Mouse (Mus musculus): ENCODE measurements around the gene Serpina3m. TPM values are rescaled to one million over a fixed set of nuclear protein-coding genes. Genes with fewer than 3 reads are reported as not detected.
A peak's percentile ranks its signal among the peaks of the same experiment; 100 is the strongest.
"Not testable (repeated sequence)": the region's sequence is repeated elsewhere in the genome, so short reads cannot be mapped to it uniquely, and the experiment has no call there.

The Serpina3m gene
- total RNA-seq, 2 experiments from 2014 or later = not detected

DNA sequence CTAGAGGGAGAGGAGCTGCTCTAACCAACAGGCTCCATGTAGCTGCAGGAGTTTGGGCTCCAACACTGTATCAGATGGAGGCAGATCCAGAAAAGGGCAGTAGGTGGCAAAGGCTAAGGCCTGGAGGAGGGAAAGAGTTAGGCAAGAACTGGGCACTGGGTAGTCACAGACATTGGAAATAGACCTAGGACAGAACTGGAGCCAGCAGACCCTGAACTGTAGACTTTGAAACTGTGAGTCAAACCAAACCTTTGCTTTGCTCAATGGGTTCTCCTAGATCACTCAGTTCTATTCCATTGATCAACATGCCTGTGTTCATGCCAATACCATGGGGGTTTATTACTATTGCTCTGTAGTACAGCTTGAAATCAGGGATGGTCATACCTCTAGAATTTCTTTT is 47.7 kb downstream of the Serpina3m start:
- ATAC-seq (replicated peaks; ENCODE audit: poor library complexity, severe bottlenecking) = not testable (repeated sequence)

DNA sequence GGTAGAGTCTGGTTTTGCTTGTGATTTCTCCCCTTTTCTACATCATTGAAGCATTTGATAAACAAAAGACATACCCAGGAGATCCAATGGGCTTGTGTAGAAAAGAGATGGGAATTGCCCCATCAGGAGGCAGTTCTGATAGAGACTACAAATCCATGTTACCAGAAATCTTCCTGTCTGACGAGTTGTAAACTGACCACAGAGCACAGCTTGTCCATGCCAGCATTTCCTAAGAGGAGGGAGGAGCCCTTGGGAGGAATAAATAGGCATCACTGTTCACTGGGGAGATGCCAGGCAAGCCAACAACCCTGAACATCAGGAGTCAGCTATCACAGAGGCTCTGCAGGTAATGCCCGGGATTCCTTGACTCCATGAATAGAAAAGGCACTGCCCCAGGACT is 48.6 kb downstream of the Serpina3m start:
- not testable (repeated sequence) for ATAC-seq (replicated peaks; ENCODE audit: poor library complexity, severe bottlenecking)

- ATAC-seq (replicated peaks; ENCODE audit: poor library complexity, severe bottlenecking) = no peak
Measured at GRCm38 (mm10) chr12:104388477-104388876, 50.2 kb downstream of the Serpina3m start.

DNA sequence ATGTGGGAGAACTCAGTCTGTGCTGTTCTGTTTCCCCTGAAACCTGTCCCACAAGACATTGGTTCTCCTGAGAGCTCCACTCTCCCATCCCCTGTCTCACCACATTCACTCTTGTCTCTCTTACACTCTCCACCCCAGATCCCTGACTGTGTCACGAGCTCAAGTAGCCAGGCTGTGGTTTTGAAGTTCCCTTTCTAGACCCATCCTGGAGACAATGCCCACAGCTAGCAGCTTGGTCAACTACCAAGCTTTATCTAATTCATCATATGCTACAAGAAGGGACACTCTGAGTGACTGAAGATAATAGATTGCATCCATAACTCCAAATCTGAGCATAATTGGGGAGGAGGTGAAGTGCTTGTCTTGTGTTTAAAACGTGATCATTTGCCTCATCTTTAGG is 52.8 kb downstream of the Serpina3m start:
- peak; percentile 68 for ATAC-seq (replicated peaks; ENCODE audit: poor library complexity, severe bottlenecking)

- no peak for ATAC-seq (replicated peaks; ENCODE audit: poor library complexity, severe bottlenecking)
Measured at GRCm38 (mm10) chr12:104403968-104404367, 65.7 kb downstream of the Serpina3m start.

DNA sequence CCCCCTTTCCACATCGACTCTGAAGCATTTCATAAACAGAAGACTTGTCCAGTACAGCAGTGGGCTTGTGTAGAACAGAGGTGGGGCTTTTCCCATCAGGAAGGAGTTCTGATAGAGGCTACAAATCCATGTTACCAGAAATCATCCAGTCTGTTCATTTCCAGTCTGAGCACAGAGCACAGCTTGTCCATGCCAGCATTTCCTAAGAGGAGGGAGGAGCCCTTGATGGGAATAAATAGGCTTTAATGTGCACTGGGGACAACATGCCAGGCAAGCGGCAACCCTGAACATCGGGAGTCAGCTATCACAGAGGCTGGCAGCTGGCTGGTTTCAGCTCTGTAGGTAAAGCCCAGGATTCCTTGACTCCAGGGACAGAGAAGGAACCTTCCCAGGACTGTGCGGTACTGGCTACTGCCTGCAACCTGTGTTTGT is 68.2 kb downstream of the Serpina3m start, which contains the start of gene Serpina3n:
Gene Serpina3n, plus strand, starts transcription at position 276 of the 432 bp plus-strand sequence.
- no peak for ATAC-seq (replicated peaks; ENCODE audit: poor library complexity, severe bottlenecking)

- peak; percentile 61 for ATAC-seq (replicated peaks; ENCODE audit: poor library complexity, severe bottlenecking)
Measured at GRCm38 (mm10) chr12:104412507-104412906, 74.2 kb downstream of the Serpina3m start.

- no peak for ATAC-seq (replicated peaks; ENCODE audit: poor library complexity, severe bottlenecking)
Measured at GRCm38 (mm10) chr12:104414576-104414975, 76.3 kb downstream of the Serpina3m start.

DNA sequence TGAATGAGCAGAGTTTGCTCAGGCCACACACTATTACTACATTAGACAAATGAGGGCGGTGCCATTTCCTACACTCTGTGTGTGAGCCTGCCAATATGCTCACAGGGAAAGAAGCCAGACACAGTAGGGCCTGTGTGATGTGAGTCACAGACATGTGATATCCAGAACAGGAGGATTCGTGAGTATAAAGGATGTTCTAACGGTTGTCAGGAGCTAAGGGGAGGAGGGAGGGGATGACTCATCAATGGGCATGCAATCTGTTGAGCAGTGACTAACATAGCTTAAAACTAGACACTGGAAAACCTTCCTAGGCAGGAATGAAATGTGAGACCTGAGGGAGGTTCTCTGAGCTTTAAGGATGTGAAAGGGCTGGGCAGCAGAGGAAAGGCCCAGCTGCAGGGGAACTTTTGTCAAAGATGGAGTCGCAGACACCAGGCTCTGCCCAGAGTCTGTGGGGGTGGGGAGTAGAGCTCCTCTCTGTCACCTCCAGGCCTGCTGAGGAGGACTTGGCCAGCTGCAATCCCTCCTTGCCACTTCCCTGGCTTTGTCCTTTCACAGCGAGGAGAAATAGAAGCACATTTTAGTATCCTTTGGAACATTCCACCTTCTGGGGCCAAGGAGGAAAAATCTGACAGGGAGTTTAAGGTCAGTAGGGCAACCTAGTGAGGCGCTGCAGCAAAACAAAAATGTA is 77.5 kb downstream of the Serpina3m start:
- peak; percentile 28; the same call in 1 of the 2 replicates for ATAC-seq (replicated peaks; ENCODE audit: poor library complexity, severe bottlenecking)

DNA sequence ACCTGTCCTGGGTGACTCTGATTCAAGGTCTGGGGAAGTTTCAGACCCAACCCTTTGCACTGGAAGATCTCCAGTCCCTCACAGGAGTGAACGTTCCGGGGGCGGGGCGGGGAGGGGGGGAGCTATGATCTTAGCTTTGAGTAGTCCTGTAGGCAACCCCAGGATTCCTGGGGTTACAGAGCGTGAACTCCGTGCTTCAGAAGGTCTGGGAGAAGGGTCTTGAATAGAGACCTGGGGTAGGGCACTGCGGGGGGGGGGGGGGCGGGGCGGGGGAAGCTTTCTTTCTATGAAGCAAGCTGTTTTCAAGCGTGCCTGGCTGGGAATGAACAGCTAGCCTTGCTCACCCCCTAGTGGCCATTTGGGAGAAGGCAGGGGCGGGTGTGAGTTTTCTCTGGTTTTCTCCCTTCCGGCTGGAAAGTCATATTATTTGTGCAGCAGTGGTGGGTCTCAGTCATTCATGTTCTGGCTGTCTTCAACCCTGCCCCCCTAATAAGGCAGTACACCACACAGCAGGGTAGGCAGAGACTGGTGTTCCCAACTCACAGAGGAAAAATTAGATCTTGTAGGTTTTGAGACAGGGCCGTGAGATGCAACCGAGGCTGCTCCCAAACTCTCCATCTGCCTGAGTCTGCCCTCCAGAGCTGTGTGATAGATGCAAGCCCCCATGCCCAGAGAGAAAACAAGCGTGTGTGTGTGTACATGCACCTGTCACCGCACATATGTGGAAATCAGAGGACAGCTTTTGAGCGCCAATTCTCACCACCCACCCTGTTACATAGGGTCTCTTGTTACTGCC is 80.3 kb downstream of the Serpina3m start:
- peak; percentile 80 for ATAC-seq (replicated peaks; ENCODE audit: poor library complexity, severe bottlenecking)

- ATAC-seq (replicated peaks; ENCODE audit: poor library complexity, severe bottlenecking) = peak; percentile 60
Measured at GRCm38 (mm10) chr12:104419136-104419462, 80.8 kb downstream of the Serpina3m start.

DNA sequence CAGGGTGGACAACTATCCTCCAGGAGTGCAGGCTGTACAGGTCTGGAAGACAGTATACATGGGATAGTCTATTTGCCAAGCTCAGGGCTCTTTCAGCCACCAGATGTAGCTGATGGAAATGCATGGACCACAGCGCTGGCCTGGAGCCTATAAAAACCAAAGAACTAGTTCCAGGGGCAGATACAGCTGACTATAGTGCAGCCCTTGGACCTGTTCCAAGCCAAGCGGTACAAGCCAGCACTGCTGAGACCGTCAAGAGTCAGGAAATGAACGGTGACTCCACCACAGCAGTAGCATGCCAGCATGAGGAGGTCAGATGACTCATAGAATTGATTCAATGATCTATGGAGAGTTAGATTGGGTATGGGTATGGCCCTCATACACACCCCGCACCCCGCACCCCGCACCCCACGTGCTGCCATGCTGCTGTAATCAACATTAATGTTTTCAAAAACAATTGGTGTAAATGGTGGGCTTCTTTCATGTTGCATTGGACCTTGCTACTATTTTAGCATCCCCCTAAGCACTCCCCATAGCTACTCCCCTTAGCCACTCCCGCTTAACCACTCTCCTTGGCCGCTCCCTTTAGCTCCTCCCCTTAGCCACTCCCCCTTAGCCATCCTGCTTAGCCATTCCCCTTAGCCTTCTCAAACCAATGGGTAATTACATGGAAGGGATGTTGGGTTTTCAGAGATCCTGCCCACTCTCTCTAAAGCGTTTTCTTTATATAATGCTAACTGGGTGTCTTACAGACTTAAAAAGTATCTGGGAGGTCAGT is 84.5 kb downstream of the Serpina3m start:
- no peak for ATAC-seq (replicated peaks; ENCODE audit: poor library complexity, severe bottlenecking)

DNA sequence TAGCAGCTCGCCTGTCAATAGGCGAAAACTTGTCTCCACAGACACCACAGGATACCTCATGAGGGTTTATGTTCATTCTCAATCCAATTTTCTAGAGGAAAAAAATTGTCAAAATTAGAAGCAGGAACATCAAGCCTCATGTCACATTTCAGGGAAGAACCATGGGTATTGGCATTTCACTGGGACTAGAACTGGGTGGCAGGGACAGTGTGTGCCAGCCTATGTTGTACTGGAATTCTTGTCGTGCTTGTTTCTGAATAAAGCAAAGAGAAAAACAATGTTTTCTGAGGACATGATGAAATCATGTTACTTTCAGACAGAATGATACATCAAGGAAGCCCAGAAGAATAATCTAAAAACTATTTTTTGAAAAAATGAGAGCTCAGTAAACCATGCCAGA is 87.3 kb downstream of the Serpina3m start:
- no peak for ATAC-seq (replicated peaks; ENCODE audit: poor library complexity, severe bottlenecking)

GRCm38 (mm10) chr12:104426915-104427314 is 88.6 kb downstream of the Serpina3m start:
- peak; percentile 82 for ATAC-seq (replicated peaks; ENCODE audit: poor library complexity, severe bottlenecking)

DNA sequence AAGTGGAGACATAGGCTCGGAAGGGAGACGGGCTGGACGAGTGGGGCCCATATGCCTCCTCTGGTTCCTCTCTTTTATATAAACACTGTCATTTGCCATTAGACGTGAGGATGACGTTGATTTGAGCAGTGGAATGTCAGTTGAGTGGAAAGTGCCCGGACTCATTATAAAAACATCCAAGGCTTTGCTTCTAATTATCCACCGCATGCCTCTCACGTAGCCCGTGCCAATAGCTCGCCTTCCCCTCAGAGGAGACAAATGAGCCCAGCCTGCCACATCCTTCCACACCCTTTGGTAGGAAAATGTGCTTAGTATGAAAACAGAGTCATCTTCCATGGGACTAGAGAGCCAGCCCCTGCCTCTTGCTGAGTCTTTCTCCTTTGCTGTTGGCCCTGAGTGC is 93.1 kb downstream of the Serpina3m start:
- ATAC-seq (replicated peaks; ENCODE audit: poor library complexity, severe bottlenecking) = no peak

GRCm38 (mm10) chr12:104433214-104433613 is 94.9 kb downstream of the Serpina3m start:
- no peak for ATAC-seq (replicated peaks; ENCODE audit: poor library complexity, severe bottlenecking)

DNA sequence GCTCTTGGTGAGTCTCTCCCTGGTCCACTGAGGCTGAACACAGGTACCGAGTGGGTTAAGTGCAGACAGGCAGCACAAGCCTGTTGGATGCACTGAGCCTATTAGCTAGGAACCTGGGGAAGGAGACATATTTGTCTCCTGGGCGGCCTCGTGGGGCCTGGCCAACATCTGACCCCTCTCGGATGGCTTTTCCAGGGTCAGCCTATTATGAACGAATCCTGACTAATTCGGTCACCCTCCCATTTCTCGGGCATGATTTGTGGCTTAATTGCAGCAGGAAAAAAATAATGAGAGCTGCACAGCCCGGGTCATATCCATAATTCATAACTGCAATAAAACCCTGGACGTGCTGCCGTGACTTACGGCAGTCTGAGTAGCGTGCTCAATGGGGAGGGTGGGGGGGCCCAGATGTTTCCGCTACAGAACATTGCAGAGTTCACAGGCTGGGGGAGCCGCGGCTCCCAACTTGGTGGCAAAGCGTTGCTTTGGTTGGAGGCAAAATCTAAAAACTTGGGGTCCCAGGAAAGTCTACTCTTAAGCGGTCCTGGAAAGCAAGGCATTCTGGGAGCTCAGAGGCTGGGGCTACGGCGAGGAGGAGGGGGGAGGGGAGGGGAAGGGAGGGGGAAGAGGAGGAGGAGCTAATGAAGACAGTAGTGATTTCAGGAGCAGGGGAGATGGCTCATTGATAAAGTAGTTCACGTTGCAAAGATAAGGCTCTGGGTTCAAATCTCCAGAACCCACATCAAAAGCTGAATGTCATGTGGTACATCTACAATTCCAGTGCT is 95.9 kb downstream of the Serpina3m start:
- ATAC-seq (replicated peaks; ENCODE audit: poor library complexity, severe bottlenecking) = no peak

- ATAC-seq (replicated peaks; ENCODE audit: poor library complexity, severe bottlenecking) = peak; percentile 95
Measured at GRCm38 (mm10) chr12:104440087-104440760, 101.9 kb downstream of the Serpina3m start.

DNA sequence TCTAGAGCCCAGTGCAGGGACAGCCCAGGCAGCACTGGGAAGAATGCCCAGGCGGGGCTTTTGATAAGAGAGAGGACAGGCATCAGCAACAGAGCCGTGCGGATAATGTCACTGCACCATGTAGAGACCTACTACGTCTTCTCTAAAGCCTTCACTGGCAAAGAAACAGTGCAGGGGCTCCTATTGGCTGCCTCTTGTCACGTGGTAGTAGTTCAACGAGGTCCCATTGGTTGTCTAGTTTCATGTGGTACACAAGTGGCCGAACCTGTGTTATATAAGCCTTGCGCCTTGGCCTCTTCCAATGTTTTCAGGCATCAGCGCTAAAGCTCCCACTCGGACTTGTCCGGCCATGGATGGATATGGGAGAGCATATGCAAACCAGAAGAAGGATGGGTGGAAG is 105.4 kb downstream of the Serpina3m start:
- ATAC-seq (replicated peaks; ENCODE audit: poor library complexity, severe bottlenecking) = no peak
